Mouse (Mus musculus) megakaryocyte, embryonic 14.5 days (primary cell): ENCODE measurements around the gene Gli3.

Experiments used
- FLI1 ChIP-seq: IDR thresholded peaks from 2 replicates; pipeline ENCODE4 v1.6.1; 2012; ENCODE audit warnings: low read length, inconsistent platforms, mixed read lengths
- GATA1 ChIP-seq: IDR thresholded peaks from 3 replicates; pipeline ENCODE4 v1.6.1; 2012; ENCODE audit warnings: mixed read lengths, low read length, inconsistent platforms, borderline replicate concordance

- TF ChIP-seq FLI1: no peak
- no peak for TF ChIP-seq GATA1
Measured at GRCm38 (mm10) chr13:15699116-15699515, 236.1 kb downstream of the Gli3 start.
